Mouse (Mus musculus) forebrain, embryonic 15.5 days (tissue): ENCODE results near the gene 4931428L18Rik. TPM values are rescaled to one million over a fixed set of nuclear protein-coding genes. Genes with fewer than 3 reads are reported as not detected.

Experiments
- ATAC-seq: fragments of 200-750 bp; cut with Nextera tagmentation; replicated peaks from 2 replicates; pipeline ENCODE4 v1.8.0; 2017; ENCODE audit warnings: mild to moderate bottlenecking, moderate TSS enrichment, moderate library complexity
- H3K27ac ChIP-seq: fragments of 300-500 bp; sonication (generic); replicated peaks from 2 replicates; pipeline ENCODE4 v1.5.1; 2015; ENCODE audit warnings: mild to moderate bottlenecking, inconsistent platforms
- H3K27me3 ChIP-seq: fragments of 300-500 bp; sonication (generic); 2 replicates; pipeline ENCODE4 v1.6.1; 2015; ENCODE audit warnings: inconsistent platforms
- H3K36me3 ChIP-seq: fragments of 300-500 bp; sonication (generic); 2 replicates; pipeline ENCODE4 v1.6.1; 2015; ENCODE audit warnings: mild to moderate bottlenecking, inconsistent platforms
- H3K4me1 ChIP-seq: fragments of 300-500 bp; sonication (generic); 2 replicates; pipeline ENCODE4 v1.6.1; 2015; ENCODE audit warnings: inconsistent platforms
- H3K4me2 ChIP-seq: fragments of 300-500 bp; sonication (generic); replicated peaks from 2 replicates; pipeline ENCODE4 v1.6.1; 2015; ENCODE audit warnings: mild to moderate bottlenecking, inconsistent platforms
- H3K4me3 ChIP-seq: fragments of 300-500 bp; sonication (generic); 2 replicates; pipeline ENCODE4 v1.5.1; 2015; ENCODE audit warnings: mild to moderate bottlenecking, inconsistent platforms
- H3K9ac ChIP-seq: fragments of 300-500 bp; sonication (generic); replicated peaks from 2 replicates; pipeline ENCODE4 v1.6.1; 2015; ENCODE audit warnings: mild to moderate bottlenecking, inconsistent platforms
- H3K9me3 ChIP-seq: fragments of 300-500 bp; sonication (generic); 2 replicates; pipeline ENCODE4 v1.6.1; 2016; ENCODE audit warnings: inconsistent platforms
- WGBS: fragments of 180-500 bp; shearing (Covaris S2); methylation state at CpG from one replicate; pipeline ENCODE4 v1.1.7; 2015; ENCODE audit warnings: mixed read lengths; 5-methylcytosine and 5-hydroxymethylcytosine counted together
- polyA plus RNA-seq: library from polyadenylated mRNA; unstranded; fragments of >200 nt; fragmentation: Nextera tagmentation; extraction: Ambion mirVana; gene quantifications from 2 replicates; pipeline ENCODE4 v1.2.1, GENCODE M21; 2015

Gene 4931428L18Rik
- polyA plus RNA-seq: not detected in 2 replicates

DNA sequence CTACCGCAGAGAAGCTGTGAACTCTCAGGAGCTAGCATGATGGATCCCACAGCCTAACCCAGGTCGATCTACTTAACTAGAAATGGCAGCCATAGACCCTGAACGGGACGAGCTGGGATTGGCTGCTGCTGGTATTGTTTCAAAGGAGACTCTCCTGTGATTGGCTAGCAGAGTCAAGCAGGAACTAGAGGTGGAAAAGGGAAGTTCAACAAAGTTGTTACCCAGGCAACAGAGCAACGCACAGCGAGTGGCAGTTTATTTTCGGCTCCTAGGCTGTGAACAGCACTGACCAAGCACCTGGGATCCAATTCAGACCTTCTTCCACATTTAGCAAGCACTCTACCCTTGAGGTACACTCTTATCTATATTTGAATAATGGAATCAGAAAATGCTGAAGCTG is at the start of gene 4931428L18Rik, which contains the start of gene Pih1d3:
4931428L18Rik (minus strand) TSS at position 121 of the 400 bp plus-strand sequence.
Pih1d3 (plus strand) TSS at position 275 of the 400 bp plus-strand sequence.
- Histone ChIP-seq H3K36me3 (no peaks in the 10 kb centered on the region), H3K4me2 (no peak within 1 kb of the TSS), H3K9me3 (no peaks in the 10 kb centered on the region), H3K9ac (no peak within 1 kb of the TSS), H3K27me3 (no peaks in the 10 kb centered on the region), H3K27ac (no peak within 1 kb of the TSS), H3K4me3 (no peak within 1 kb of the TSS), H3K4me1 (no peaks in the 10 kb centered on the region)
- no peak for ATAC-seq
- 90% methylated on average over 7 of the region's 7 CpGs for WGBS

DNA sequence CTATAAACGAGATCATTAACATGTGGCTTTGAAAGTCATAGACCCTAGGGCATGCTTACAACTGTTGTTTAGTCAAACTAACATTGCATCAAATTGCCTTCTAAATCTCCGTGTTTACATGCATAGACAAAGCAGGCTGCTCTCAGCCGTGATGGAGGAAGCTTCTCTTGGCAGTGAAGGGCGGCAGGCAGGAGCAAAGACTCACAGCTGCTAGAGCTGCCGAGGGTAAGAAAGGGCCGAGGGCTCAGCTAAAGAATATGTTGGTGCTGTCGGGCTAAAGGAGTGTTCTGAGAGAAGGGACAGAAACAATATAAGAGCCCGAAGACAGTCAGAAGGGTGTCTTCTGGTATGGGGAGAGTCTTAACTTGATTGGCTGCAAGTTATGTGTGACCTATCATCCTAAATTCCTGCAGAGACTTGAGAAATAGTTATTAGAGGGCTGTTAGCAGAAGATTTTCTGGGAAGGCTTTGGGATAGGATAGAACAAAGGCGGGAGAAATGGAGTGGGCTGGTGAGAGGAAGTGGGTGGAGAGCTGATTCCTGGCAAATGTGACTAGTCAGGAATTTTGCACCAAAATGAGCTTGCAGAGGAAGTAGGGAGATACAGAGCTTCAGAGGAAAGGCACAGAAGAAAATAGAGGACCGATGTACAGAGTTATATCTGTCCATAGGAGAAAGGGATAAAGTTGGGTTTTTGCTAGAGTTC is 37.9 kb upstream of the 4931428L18Rik start:
- Histone ChIP-seq H3K27me3 (no peaks in the 10 kb centered on the region), H3K4me2 (no peak overlapping the region), H3K36me3 (no peaks in the 10 kb centered on the region), H3K9me3 (no peaks in the 10 kb centered on the region), H3K9ac (no peak overlapping the region), H3K27ac (no peak overlapping the region), H3K4me3 (no peak overlapping the region), H3K4me1 (no peaks in the 10 kb centered on the region)
- ATAC-seq: no peak
- 66% methylated on average over 10 of the region's 10 CpGs for WGBS

DNA sequence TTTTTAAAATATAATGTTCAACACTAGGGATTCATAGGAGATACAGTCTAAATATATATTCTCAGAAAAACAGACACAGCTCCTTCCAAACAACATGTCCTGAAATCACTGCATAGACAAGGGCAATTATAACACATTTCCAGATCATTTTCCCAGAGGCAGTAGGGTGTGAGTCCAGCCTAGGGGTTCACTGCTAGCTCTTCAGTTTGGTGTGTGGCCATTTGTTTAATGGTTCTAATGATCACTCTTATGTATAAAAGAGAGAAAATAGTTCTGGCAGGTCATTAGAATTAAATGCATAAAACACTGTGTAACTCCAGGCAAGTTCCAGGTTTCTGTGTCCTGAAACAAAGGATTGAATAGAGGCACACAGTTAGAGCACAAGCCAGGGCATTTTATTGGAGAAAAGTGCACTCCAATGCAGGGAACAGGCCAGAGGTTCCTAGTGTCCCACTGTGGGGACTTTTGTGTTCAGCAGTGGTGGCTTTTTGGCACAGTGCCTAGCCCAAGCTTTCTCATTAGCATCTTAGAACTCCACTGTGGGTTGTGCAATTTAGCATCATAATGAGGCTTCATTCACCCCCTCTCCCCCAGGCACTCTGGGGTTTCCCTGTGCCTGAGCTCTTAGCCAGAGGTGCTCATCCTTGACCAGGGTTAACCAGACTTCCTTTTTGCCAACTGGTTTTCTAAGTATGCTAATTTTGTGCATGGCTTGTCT is 11.0 kb upstream of the 4931428L18Rik start:
- peaks cover 9% of the 10 kb centered on the region; the same call in 1 of the 2 replicates for H3K27me3 ChIP-seq
- ATAC-seq: peak; percentile 95
- no peak overlapping the region for H3K9ac ChIP-seq
- no peaks in the 10 kb centered on the region for H3K36me3 ChIP-seq
- H3K4me3 ChIP-seq: no peak overlapping the region
- no peak overlapping the region for H3K4me2 ChIP-seq
- H3K4me1 ChIP-seq: no peaks in the 10 kb centered on the region
- H3K9me3 ChIP-seq: no peaks in the 10 kb centered on the region
- no peak overlapping the region for H3K27ac ChIP-seq

DNA sequence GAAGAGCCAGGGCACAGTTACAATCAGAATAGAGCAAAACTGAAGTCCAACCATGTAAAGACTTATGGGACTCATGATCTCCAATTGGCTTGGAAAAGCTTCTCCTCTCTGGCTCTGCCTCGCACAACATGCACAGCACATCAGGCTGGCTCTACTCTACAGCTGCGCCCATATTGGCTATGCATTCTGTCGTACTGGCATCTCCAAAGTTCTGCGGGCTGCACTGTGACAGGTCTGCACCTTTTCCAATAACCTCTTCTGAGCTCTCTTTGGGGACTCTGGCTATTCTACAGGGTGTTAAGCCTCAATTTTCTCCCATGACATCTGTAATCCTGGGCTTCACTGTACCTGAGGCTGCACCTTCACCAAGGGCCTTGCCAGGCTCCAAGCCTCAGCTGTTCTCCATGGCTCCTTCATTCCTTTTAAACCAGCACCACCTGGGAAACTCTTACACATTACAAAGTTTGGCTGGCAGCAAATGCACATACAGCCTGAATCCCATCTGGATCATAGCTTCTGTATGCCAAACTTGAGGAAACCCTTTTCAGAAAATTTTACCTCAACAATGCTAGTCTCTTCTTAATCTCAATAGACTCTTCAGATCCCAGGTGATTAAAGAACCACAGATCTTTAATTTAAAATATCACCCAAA is 1.8 kb downstream of the 4931428L18Rik start:
- ATAC-seq: no peak
- no peaks in the 10 kb centered on the region for H3K27me3 ChIP-seq
- no peak overlapping the region for H3K4me2 ChIP-seq
- no peak overlapping the region for H3K9ac ChIP-seq
- H3K4me3 ChIP-seq: no peak overlapping the region
- H3K4me1 ChIP-seq: no peaks in the 10 kb centered on the region
- no peak overlapping the region for H3K27ac ChIP-seq
- H3K9me3 ChIP-seq: no peaks in the 10 kb centered on the region
- WGBS: 90% methylated on average over 4 of the region's 4 CpGs
- H3K36me3 ChIP-seq: no peaks in the 10 kb centered on the region

DNA sequence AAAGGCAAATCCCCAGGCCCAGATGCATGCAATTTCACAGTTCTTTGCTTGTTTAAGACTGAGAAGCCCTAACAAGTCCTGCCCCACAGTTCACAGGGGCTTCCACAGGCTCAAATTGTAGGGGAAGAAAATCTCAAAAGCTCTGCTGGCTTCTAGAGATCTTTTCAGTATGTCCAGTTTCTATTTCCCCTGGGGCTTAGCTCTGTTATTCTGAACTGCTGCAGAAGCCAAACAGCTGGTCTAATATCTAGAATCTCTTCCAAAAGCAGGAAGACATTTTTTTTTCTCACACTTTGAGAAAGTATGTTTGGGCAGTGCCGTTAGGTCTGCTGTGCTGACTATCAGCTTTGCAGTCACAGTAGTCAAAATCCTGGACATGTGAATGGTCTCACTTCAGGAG is 7.7 kb downstream of the 4931428L18Rik start:
- Histone ChIP-seq H3K4me1 (no peaks in the 10 kb centered on the region), H3K27me3 (no peaks in the 10 kb centered on the region), H3K9me3 (no peaks in the 10 kb centered on the region), H3K36me3 (no peaks in the 10 kb centered on the region), H3K4me3 (no peak overlapping the region), H3K9ac (no peak overlapping the region), H3K27ac (no peak overlapping the region), H3K4me2 (no peak overlapping the region)
- 89% methylated on average over 1 of the region's 1 CpGs for WGBS
- no peak for ATAC-seq

DNA sequence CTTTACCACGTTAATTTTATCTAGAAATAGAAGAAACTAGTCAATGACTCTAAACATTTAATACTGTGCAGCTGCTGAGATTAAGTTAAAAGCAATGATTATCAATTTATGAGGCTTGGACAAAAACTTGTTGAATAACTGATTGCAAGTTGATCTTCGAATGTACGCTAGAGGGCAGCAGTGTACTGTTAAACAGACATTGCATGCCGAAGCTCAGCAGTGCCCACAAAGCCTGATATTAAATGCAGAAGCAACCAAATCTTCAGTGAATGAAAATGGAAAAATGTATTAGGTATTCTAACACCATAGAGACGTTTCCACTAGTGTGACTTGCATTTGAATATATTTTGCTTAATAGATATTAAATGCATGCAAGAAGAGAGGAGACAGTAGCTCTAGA is 12.3 kb downstream of the 4931428L18Rik start:
- no peak overlapping the region for H3K4me3 ChIP-seq
- no peak overlapping the region for H3K9ac ChIP-seq
- H3K36me3 ChIP-seq: no peaks in the 10 kb centered on the region
- H3K27ac ChIP-seq: no peak overlapping the region
- under 1% methylated on average over 5 of the region's 5 CpGs for WGBS
- H3K9me3 ChIP-seq: no peaks in the 10 kb centered on the region
- peak; percentile 85 for ATAC-seq
- peaks cover 2% of the 10 kb centered on the region; the same call in 1 of the 2 replicates for H3K4me1 ChIP-seq
- H3K4me2 ChIP-seq: no peak overlapping the region
- no peaks in the 10 kb centered on the region for H3K27me3 ChIP-seq

DNA sequence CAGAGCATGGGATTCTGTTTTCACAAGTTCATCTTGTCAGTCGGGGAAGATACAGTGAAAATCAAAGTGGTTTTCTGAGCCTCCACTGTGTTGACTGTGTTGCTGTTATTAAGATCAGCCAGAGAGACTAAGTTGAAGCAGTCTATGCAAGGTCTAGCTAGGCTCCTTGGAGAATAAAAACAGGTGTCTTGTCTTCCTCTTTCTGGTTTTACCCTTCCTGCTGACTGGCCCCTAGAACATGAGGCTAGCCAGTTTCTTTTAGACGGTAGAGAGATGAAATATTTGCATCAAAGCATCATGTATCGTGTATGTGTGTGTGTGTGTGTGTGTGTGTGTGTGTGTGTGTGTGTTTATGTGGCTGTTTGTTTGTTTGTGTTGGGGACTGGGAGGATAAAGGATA is 16.7 kb downstream of the 4931428L18Rik start:
- 0 out of 2 replicates have a peak overlapping the region, but pooled peaks have one; percentile 27 for H3K27ac ChIP-seq
- no peak overlapping the region for H3K4me3 ChIP-seq
- no peak for ATAC-seq
- WGBS: 56% methylated on average over 3 of the region's 3 CpGs
- no peak overlapping the region for H3K4me2 ChIP-seq
- H3K9ac ChIP-seq: no peak overlapping the region
- no peaks in the 10 kb centered on the region for H3K36me3 ChIP-seq
- no peaks in the 10 kb centered on the region for H3K9me3 ChIP-seq
- no peaks in the 10 kb centered on the region for H3K27me3 ChIP-seq
- peaks cover 5% of the 10 kb centered on the region; the same call in 1 of the 2 replicates for H3K4me1 ChIP-seq

DNA sequence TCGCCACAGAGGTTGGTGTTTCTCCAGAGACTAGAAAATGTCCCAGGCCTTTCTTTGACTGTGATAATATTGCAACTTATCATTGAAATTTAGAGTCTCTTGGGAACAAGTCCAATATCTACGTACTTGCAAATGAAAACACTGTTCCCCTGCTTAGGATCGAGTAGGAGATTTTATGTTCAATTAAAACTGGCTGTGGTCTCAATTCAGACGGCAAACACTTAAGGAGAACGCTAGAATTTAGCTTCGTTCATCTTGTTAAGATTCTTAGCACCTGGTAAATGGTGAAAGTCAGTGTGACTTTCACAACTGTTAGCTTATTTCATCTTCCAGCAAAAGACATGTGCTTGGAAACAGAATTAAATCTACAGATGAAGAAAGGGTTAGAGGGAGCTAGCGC is 17.1 kb downstream of the 4931428L18Rik start:
- Histone ChIP-seq H3K4me3 (no peak overlapping the region), H3K9me3 (no peaks in the 10 kb centered on the region), H3K4me1 (peaks cover 5% of the 10 kb centered on the region; the same call in 1 of the 2 replicates), H3K4me2 (no peak overlapping the region), H3K9ac (no peak overlapping the region), H3K36me3 (no peaks in the 10 kb centered on the region), H3K27ac (peak overlapping the region; percentile 46; the same call in 1 of the 2 replicates), H3K27me3 (no peaks in the 10 kb centered on the region)
- ATAC-seq: no peak; the same call in 1 of the 2 replicates
- 43% methylated on average over 7 of the region's 7 CpGs for WGBS

DNA sequence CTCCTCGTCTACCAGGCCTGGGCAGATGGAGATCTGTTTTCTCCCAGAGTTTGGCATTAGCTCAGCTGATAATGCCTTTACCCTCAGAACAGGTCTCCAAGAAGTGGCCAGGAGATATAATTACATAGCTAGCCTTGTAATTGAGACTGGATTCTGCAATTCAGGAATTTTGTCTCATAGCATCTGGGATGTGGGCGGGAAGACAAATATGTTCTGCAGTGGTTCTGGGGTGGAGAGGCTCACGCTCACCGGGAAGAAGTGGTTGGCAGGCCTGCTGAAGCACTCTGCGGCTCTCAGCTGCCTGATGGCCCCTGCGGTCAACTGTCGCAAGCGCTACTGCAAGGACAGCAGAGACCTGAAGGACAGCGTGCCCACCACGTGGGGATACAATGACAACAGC is 18.7 kb downstream of the 4931428L18Rik start:
- no peak for ATAC-seq
- H3K9me3 ChIP-seq: no peaks in the 10 kb centered on the region
- no peak overlapping the region for H3K4me3 ChIP-seq
- no peaks in the 10 kb centered on the region for H3K27me3 ChIP-seq
- WGBS: 90% methylated on average over 10 of the region's 10 CpGs
- no peak overlapping the region for H3K4me2 ChIP-seq
- no peak overlapping the region for H3K9ac ChIP-seq
- no peak overlapping the region for H3K27ac ChIP-seq
- H3K4me1 ChIP-seq: peaks cover 5% of the 10 kb centered on the region; the same call in 1 of the 2 replicates
- no peaks in the 10 kb centered on the region for H3K36me3 ChIP-seq

DNA sequence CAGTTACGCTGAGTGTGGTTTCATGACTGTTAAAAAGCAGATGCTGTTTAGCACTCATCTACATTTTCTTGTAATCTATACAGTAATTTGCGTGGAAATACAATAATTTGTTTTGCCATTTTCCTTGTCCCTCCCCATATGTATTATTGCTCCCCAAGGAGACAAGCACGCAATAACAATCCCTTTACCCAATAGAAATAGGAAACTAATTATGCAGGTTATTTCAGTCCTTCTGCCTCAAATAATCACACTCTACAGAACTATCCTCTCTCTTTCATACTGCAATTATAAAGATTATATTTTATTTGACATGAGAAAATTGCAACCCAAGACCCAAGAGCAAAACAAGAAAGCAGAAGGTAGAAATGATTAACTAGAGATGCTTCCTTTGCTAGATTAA is 25.5 kb downstream of the 4931428L18Rik start:
- Histone ChIP-seq H3K4me3 (no peak overlapping the region), H3K9ac (no peak overlapping the region), H3K9me3 (no peaks in the 10 kb centered on the region), H3K4me1 (no peaks in the 10 kb centered on the region), H3K4me2 (no peak overlapping the region), H3K36me3 (no peaks in the 10 kb centered on the region), H3K27ac (no peak overlapping the region), H3K27me3 (no peaks in the 10 kb centered on the region)
- WGBS: 84% methylated on average over 3 of the region's 3 CpGs
- no peak for ATAC-seq

DNA sequence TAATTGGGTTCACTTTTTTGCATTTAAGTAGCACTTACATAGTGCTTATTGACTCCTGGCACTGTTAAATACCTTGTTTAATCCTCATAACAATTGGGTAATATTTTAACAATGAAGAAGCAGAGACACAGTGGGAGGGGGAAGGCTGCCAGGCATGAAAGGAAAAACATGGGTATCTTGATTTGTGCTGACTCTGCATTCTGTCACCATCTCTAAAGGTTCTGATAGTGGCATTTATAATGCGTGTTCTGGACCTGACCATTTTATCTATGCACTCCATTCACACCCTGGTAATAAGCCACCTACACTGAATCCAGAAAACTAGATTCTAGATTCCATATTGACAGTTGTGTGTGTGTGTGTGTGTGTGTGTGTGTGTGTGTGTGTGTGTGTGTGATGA is 26.9 kb downstream of the 4931428L18Rik start:
- Histone ChIP-seq H3K9ac (no peak overlapping the region), H3K4me2 (no peak overlapping the region), H3K36me3 (no peaks in the 10 kb centered on the region), H3K4me3 (no peak overlapping the region), H3K4me1 (no peaks in the 10 kb centered on the region), H3K27ac (no peak overlapping the region), H3K9me3 (no peaks in the 10 kb centered on the region), H3K27me3 (no peaks in the 10 kb centered on the region)
- ATAC-seq: no peak
- WGBS: 77% methylated on average over 1 of the region's 1 CpGs

DNA sequence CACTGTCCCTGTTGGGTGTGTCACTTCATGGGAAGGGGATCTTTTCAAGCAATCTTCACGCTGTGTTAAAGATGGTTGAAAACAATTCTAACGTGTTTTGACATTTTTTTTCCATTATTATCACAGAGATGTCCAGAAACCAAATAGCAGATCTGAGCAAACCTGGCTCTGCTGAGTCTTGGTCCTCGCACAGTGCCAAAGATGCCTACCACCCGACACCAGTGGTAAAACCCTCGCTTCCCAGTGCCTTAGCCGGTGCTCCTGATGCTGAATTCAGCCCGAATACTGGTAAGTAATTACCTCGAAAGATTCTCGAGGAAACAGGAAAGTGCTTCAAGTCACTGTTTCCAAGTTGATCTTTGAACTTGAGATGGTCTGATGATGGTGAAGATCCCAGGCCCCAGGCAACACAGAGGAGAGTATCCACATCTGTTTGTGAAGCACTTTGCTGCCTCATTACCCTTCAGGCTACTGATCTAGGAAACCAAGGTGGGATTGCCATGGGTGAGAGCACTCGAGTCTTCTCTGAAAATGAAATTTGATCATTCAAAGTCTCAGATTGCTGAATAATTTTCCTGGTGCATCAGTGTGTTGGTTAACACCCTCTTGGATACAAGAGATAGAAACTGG is 32.1 kb downstream of the 4931428L18Rik start:
- Histone ChIP-seq H3K27ac (no peak overlapping the region), H3K27me3 (no peaks in the 10 kb centered on the region), H3K4me3 (no peak overlapping the region), H3K36me3 (no peaks in the 10 kb centered on the region), H3K4me2 (no peak overlapping the region), H3K9me3 (no peaks in the 10 kb centered on the region), H3K4me1 (no peaks in the 10 kb centered on the region), H3K9ac (no peak overlapping the region)
- 84% methylated on average over 10 of the region's 10 CpGs for WGBS
- no peak for ATAC-seq
